Mouse (Mus musculus) liver, adult 2 months (tissue): ENCODE results near the gene Prl5a1. TPM values are rescaled to one million over a fixed set of nuclear protein-coding genes. Genes with fewer than 3 reads are reported as not detected.

Experiments used
- DNase-seq: peaks from one replicate; pipeline ENCODE4 v3.0.0-alpha.2; 2011; ENCODE audit warnings: low read depth, low spot score; ENCODE audit errors: extremely low read depth
- H3K27ac ChIP-seq: fragments of 200-500 bp; replicated peaks from 2 replicates; pipeline ENCODE4 v1.5.1; 2012; ENCODE audit warnings: low read depth, mild to moderate bottlenecking, control low read depth, inconsistent platforms, low read length; ENCODE audit not compliant: insufficient read depth
- H3K27me3 ChIP-seq: fragments of 200-500 bp; 2 replicates; pipeline ENCODE4 v1.6.1; 2012; ENCODE audit warnings: mild to moderate bottlenecking, moderate library complexity, low read length, inconsistent platforms; ENCODE audit not compliant: control insufficient read depth, insufficient read depth
- H3K36me3 ChIP-seq: fragments of 200-500 bp; 2 replicates; pipeline ENCODE4 v1.6.1; 2012; ENCODE audit warnings: low read length, inconsistent platforms; ENCODE audit not compliant: control insufficient read depth, insufficient read depth
- H3K4me1 ChIP-seq: fragments of 200-500 bp; 2 replicates; pipeline ENCODE4 v1.6.1; 2011; ENCODE audit warnings: low read length; ENCODE audit not compliant: control insufficient read depth, insufficient read depth
- H3K4me3 ChIP-seq: fragments of 200-500 bp; 2 replicates; pipeline ENCODE4 v1.5.1; 2011; ENCODE audit warnings: low read depth, mild to moderate bottlenecking, control low read depth, low read length, moderate library complexity; ENCODE audit not compliant: insufficient read depth
- H3K79me2 ChIP-seq: fragments of 200-500 bp; 2 replicates; pipeline ENCODE4 v1.6.1; 2012; ENCODE audit warnings: inconsistent platforms, mild to moderate bottlenecking, low read length, moderate library complexity; ENCODE audit not compliant: control insufficient read depth, insufficient read depth
- H3K9ac ChIP-seq: fragments of 200-500 bp; 2 replicates; pipeline ENCODE4 v1.6.1; 2012; ENCODE audit warnings: low read depth, mild to moderate bottlenecking, control low read depth, inconsistent platforms, low read length
- CTCF ChIP-seq: fragments of 200-500 bp; IDR thresholded peaks from 2 replicates; pipeline ENCODE4 v1.5.1; 2011; ENCODE audit warnings: low read depth, low read length, control low read depth
- POLR2A ChIP-seq: fragments of 200-500 bp; IDR thresholded peaks from 2 replicates; pipeline ENCODE4 v1.6.1; 2011; ENCODE audit warnings: low read length, control low read depth; ENCODE audit not compliant: insufficient read depth; ENCODE audit errors: extremely low read depth
- WGBS: fragments of 180-500 bp; shearing (Covaris S2); methylation state at CpG from one replicate; pipeline ENCODE4 v1.1.7; 2018; 5-methylcytosine and 5-hydroxymethylcytosine counted together
- polyA plus RNA-seq: library from polyadenylated mRNA; depleted of rRNA; stranded (reverse); fragments of >200 nt; gene quantifications from 2 replicates; pipeline ENCODE4 v1.2.3, GENCODE M21; 2012; rRNA removed
- total RNA-seq: library from RNA; depleted of rRNA; stranded (reverse); fragments of >200 nt; gene quantifications from 2 replicates; pipeline ENCODE4 v1.2.3, GENCODE M21; 2014; rRNA removed

Prl5a1 gene
- total RNA-seq (not detected in 2 replicates), polyA plus RNA-seq (not detected in 2 replicates)

- no peaks in the 10 kb centered on the region for H3K4me1 ChIP-seq
- TF ChIP-seq CTCF (no peak), POLR2A (no peak)
- no peaks in the 10 kb centered on the region for H3K36me3 ChIP-seq
- no peak within 1 kb of the TSS for H3K4me3 ChIP-seq
- no peak for DNase-seq
- H3K27me3 ChIP-seq, result no peaks in the 10 kb centered on the region
- no peak within 1 kb of the TSS for H3K27ac ChIP-seq
- 92% methylated on average over 6 of the region's 6 CpGs for whole genome bisulfite sequencing
- no peak within 1 kb of the TSS for H3K9ac ChIP-seq
- H3K79me2 ChIP-seq, result no peaks in the 10 kb centered on the region
Measured at GRCm38 (mm10) chr13:28142184-28142583, at the start of gene Prl5a1. Gene Prl5a1 (plus strand): TSS chr13:28142484.

DNA sequence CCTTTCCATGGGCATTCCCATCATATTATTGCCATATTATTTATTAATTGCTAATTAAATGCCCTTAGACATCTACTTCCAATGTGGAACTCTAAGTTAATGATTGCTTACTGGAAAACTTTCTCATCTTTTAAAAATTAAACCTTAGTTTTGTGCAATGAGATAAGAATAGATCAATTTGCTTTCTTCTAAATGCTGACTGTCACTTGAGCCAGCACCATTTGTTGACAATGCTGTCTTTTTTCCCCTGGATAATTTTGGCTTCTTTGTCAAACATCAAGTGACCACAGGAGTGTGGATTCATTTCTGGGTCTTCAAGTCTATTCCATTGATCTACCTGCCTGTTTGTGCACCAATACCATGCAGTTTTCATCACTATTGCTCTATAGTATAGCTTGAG lies 46.1 kb upstream of the Prl5a1 start:
- Histone ChIP-seq H3K36me3 (no peaks in the 10 kb centered on the region), H3K27me3 (no peaks in the 10 kb centered on the region), H3K79me2 (no peaks in the 10 kb centered on the region), H3K9ac (no peak overlapping the region), H3K27ac (no peak overlapping the region), H3K4me3 (no peak overlapping the region), H3K4me1 (peaks cover 4% of the 10 kb centered on the region; the same call in 1 of the 2 replicates)
- DNase-seq, result peak; percentile 92
- TF ChIP-seq POLR2A (no peak), CTCF (no peak)

DNA sequence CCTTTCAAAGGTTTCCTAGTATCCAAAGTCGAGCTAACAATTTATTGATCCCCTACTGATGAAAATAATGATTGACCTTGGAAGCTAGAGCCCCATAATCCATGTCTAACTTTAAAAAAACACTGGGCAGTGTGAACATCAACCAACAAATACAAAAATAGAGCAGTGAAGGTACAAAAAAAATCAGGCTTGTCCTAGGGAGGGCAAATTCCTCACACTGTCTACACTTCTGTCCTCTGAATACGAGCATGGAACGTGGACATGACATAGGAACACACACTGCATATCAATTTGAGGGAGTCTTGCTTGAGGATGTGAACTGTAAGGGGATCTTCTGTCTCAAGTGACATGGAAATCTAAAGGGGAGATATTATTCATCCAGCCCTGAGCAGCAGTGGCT lies 33.7 kb upstream of the Prl5a1 start:
- Histone ChIP-seq H3K4me3 (no peak overlapping the region), H3K9ac (no peak overlapping the region), H3K27me3 (no peaks in the 10 kb centered on the region), H3K27ac (peak overlapping the region; percentile 85), H3K36me3 (no peaks in the 10 kb centered on the region), H3K4me1 (peaks cover 5% of the 10 kb centered on the region; the same call in 1 of the 2 replicates), H3K79me2 (no peaks in the 10 kb centered on the region)
- DNase-seq, result peak; percentile 90
- 13% methylated on average over 3 of the region's 3 CpGs for WGBS
- TF ChIP-seq CTCF, result no peak
- no peak for TF ChIP-seq POLR2A

- DNase-seq, result no peak
- no peak for TF ChIP-seq POLR2A
- no peak for TF ChIP-seq CTCF
- no peaks in the 10 kb centered on the region for H3K4me1 ChIP-seq
- H3K27ac ChIP-seq, result no peak overlapping the region
- H3K36me3 ChIP-seq, result no peaks in the 10 kb centered on the region
- 89% methylated on average over 2 of the region's 2 CpGs for WGBS
- no peaks in the 10 kb centered on the region for H3K27me3 ChIP-seq
- H3K4me3 ChIP-seq, result no peak overlapping the region
- no peak overlapping the region for H3K9ac ChIP-seq
- H3K79me2 ChIP-seq, result no peaks in the 10 kb centered on the region
Measured at GRCm38 (mm10) chr13:28132781-28133180, 9.5 kb upstream of the Prl5a1 start.

DNA sequence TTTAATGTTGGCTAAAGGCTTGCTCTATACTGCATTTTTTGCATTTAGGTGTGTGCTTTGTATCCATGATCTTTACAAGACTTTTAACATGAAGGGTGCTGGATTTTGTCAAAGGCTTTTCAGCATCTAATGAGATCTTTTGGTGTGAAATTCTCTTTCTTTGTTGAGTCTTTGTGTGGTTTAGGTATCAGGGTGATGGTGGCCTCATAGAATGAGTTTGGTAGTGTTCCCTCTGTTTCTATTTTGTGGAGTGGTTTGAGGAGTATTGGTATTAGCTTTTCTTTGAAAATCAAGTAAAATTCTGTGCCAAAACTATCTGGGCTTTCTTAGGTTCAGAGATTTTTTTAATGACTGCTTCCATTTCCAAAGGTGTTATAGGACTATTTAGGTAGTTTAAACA lies 6.5 kb upstream of the Prl5a1 start:
- Histone ChIP-seq H3K4me3 (no peak overlapping the region), H3K79me2 (no peaks in the 10 kb centered on the region), H3K4me1 (no peaks in the 10 kb centered on the region), H3K36me3 (no peaks in the 10 kb centered on the region), H3K27ac (no peak overlapping the region), H3K27me3 (no peaks in the 10 kb centered on the region), H3K9ac (no peak overlapping the region)
- DNase-seq, result no peak
- no peak for TF ChIP-seq CTCF
- no peak for TF ChIP-seq POLR2A

Other genes starting within 250 kb of the Prl5a1 start
- not detected in 2 replicates for gene Prl4a1, start 126.3 kb upstream of the Prl5a1 start, total RNA-seq
- not detected in 2 replicates for gene Prl4a1, start 126.3 kb upstream of the Prl5a1 start, polyA plus RNA-seq
- 3.2 and 4.4 TPM in 2 replicates for gene Gm11361, start 115.0 kb downstream of the Prl5a1 start, total RNA-seq
- 0.18 and 0.68 TPM in 2 replicates for gene Gm11361, start 115.0 kb downstream of the Prl5a1 start, polyA plus RNA-seq